Mouse (Mus musculus): ENCODE results near the gene Bri3. TPM values are rescaled to one million over a fixed set of nuclear protein-coding genes. Genes with fewer than 3 reads are reported as not detected.

Gene Bri3
- polyA plus RNA-seq, 2 experiments: 90.6 to 119 TPM

DNA sequence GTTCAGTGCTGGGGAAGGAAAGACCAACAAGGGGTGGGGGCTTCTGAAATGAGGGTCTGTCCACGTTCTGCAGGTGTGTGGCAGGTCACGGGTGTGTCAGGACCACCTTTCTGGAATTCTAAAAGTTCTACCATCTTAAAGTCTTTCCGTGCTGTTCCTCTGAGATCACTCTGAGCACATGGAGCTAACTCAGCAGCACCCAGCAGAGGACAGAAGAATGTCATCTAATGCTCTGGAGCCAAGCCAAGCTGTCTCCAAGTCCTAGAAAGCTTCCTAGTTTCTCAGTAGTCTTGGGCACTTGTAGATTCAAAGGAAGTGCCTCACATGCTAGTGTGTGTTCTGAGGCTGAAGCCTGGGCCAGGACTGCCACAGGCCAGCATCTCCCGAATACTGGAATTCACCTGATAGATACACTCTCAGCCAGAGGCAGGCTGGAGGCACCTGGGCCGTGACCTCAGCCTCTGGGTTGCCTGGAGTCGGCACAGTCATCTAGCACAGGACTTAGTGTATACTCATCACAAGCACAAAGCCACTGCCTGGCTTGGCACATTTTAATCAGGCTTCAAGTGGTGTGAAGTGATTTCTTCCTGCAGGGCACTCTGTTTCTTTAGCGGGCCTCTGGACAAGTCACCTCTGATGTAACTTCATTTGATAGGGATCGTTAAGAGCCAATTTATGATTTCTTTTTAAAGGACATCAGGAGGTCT lies 23.5 kb downstream of the Bri3 start:
- Histone ChIP-seq H3K4me2 (replicated peaks; ENCODE audit: low read depth, low read length, severe bottlenecking) (no peak overlapping the region), H3K4me1 (ENCODE audit: control insufficient read depth, insufficient read depth, low read length) (no peaks in the 10 kb centered on the region), H3K36me3 (ENCODE audit: control insufficient read depth, insufficient read depth, low read length) (peaks cover 57% of the 10 kb centered on the region), H3K4me3 (replicated peaks; ENCODE audit: low read length) (no peak overlapping the region), H3K9me3 (ENCODE audit: control insufficient read depth, low read length) (no peaks in the 10 kb centered on the region), H3K9ac (ENCODE audit: low read depth, low read length, severe bottlenecking) (no peak overlapping the region), H3K27me3 (ENCODE audit: control insufficient read depth, insufficient read depth, low read length) (no peaks in the 10 kb centered on the region), H3K27ac (replicated peaks; ENCODE audit: low read depth, low read length) (no peak overlapping the region)
- WGBS: 62% methylated on average over 8 of the region's 8 CpGs
- ATAC-seq (ENCODE audit: low FRiP score, low read depth): no peak
- no peak for TF ChIP-seq POLR2A (IDR thresholded peaks at IDR 0.05; ENCODE audit: borderline replicate concordance, extremely low read depth, insufficient read depth, insufficient read length)
- no peak for DNase-seq (ENCODE audit: low spot score)

DNA sequence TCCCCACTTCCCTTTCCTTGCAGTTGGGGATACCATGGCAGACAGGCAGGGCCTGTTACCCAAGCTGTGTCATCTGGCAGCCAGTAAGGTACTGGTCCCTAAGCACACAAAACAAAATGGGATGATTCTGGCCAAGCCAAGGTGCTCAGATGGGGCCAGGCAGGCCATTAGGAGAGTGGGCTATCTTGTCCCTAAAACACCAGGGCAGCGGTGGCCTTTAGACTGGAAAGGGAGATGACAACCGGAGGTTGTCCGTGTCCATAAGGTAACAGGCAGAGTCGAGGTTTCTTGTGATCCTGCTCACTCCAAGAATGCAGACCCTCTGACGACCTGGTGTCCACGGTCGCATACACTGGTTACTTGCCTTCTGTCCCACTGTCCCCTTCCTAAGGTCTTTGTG lies 25.7 kb downstream of the Bri3 start:
- Histone ChIP-seq H3K27ac (replicated peaks; ENCODE audit: low read depth, low read length) (no peak overlapping the region), H3K4me3 (replicated peaks; ENCODE audit: low read length) (no peak overlapping the region), H3K36me3 (ENCODE audit: control insufficient read depth, insufficient read depth, low read length) (peaks cover 42% of the 10 kb centered on the region), H3K9me3 (ENCODE audit: control insufficient read depth, low read length) (no peaks in the 10 kb centered on the region), H3K4me2 (replicated peaks; ENCODE audit: low read depth, low read length, severe bottlenecking) (no peak overlapping the region), H3K9ac (ENCODE audit: low read depth, low read length, severe bottlenecking) (no peak overlapping the region), H3K27me3 (ENCODE audit: control insufficient read depth, insufficient read depth, low read length) (no peaks in the 10 kb centered on the region), H3K4me1 (ENCODE audit: control insufficient read depth, insufficient read depth, low read length) (no peaks in the 10 kb centered on the region)
- DNase-seq (ENCODE audit: low spot score) (no peak), ATAC-seq (ENCODE audit: low FRiP score, low read depth) (no peak)
- TF ChIP-seq POLR2A (IDR thresholded peaks at IDR 0.05; ENCODE audit: borderline replicate concordance, extremely low read depth, insufficient read depth, insufficient read length): no peak
- 91% methylated on average over 7 of the region's 7 CpGs for WGBS

DNA sequence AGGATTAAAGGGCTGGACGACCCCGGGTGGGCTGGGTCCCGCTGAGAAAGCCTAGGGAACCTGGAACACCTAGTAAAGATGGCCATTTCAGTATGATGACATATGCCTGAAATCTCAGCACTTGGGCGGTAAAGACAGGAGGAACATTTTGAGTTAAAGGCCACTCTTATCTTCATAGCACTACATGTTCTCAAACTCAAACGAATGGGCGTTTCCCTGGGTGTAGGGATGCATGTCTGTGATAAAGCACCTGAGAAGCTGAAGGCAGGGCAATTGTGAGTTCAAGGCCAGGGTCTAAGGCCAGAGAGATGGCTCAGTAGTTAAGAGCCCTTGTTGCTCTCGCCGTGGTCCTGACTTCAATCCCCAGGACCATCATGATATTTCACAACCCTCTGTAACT lies 26.2 kb downstream of the Bri3 start:
- no peak for DNase-seq (ENCODE audit: low spot score)
- Histone ChIP-seq H3K4me2 (replicated peaks; ENCODE audit: low read depth, low read length, severe bottlenecking) (no peak overlapping the region), H3K9ac (ENCODE audit: low read depth, low read length, severe bottlenecking) (no peak overlapping the region), H3K9me3 (ENCODE audit: control insufficient read depth, low read length) (no peaks in the 10 kb centered on the region), H3K36me3 (ENCODE audit: control insufficient read depth, insufficient read depth, low read length) (peaks cover 39% of the 10 kb centered on the region), H3K4me3 (replicated peaks; ENCODE audit: low read length) (no peak overlapping the region), H3K27ac (replicated peaks; ENCODE audit: low read depth, low read length) (no peak overlapping the region), H3K27me3 (ENCODE audit: control insufficient read depth, insufficient read depth, low read length) (no peaks in the 10 kb centered on the region), H3K4me1 (ENCODE audit: control insufficient read depth, insufficient read depth, low read length) (no peaks in the 10 kb centered on the region)
- WGBS: 90% methylated on average over 8 of the region's 8 CpGs
- no peak for TF ChIP-seq POLR2A (IDR thresholded peaks at IDR 0.05; ENCODE audit: borderline replicate concordance, extremely low read depth, insufficient read depth, insufficient read length)
- ATAC-seq (ENCODE audit: low FRiP score, low read depth): no peak

DNA sequence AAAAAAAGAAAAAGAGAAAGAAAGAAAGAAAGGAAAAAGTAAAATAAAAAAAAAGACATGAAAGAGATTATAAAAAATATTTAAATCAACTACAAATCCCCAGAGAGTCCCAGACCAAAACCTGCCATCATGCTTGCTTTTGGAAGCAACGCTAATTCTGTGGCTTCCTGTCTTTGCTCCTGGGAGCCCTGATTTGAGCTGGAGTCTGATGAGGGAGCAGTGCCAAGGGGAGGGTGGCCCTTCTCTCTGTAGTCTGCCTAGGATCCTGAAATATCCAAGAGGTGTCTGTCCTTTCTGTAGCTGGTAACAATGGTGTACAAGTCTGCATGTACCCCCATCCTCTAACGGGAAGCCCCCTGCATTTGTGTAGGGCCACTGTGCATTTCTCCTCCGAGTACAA lies 26.9 kb downstream of the Bri3 start:
- WGBS: 78% methylated on average over 3 of the region's 3 CpGs
- H3K9me3 ChIP-seq (ENCODE audit: control insufficient read depth, low read length): no peaks in the 10 kb centered on the region
- no peak for DNase-seq (ENCODE audit: low spot score)
- peaks cover 34% of the 10 kb centered on the region for H3K36me3 ChIP-seq (ENCODE audit: control insufficient read depth, insufficient read depth, low read length)
- no peak overlapping the region for H3K4me3 ChIP-seq (replicated peaks; ENCODE audit: low read length)
- no peak overlapping the region for H3K9ac ChIP-seq (ENCODE audit: low read depth, low read length, severe bottlenecking)
- no peak for TF ChIP-seq POLR2A (IDR thresholded peaks at IDR 0.05; ENCODE audit: borderline replicate concordance, extremely low read depth, insufficient read depth, insufficient read length)
- H3K4me1 ChIP-seq (ENCODE audit: control insufficient read depth, insufficient read depth, low read length): no peaks in the 10 kb centered on the region
- no peak overlapping the region for H3K4me2 ChIP-seq (replicated peaks; ENCODE audit: low read depth, low read length, severe bottlenecking)
- no peaks in the 10 kb centered on the region for H3K27me3 ChIP-seq (ENCODE audit: control insufficient read depth, insufficient read depth, low read length)
- no peak overlapping the region for H3K27ac ChIP-seq (replicated peaks; ENCODE audit: low read depth, low read length)
- ATAC-seq (ENCODE audit: low FRiP score, low read depth): no peak

DNA sequence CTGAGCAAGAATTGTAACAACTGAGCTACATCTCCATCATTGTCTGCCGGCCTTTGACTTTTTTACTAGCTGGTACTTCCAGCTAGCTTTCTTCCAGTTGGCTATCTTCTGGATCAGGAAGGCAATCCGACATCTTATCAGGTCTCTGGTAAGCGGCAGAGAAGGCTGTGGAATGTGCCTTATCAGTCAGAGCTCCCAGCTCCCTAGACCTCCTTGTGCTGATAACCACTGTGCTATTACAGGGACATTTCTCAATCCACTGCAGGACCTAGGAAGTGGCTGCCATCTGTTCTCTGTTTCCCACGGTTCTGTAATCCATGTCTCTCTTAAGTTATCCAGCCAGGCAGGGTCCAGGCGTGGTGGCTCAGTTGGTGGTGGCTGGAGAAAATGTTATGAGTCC lies 27.5 kb downstream of the Bri3 start:
- Histone ChIP-seq H3K27ac (replicated peaks; ENCODE audit: low read depth, low read length) (no peak overlapping the region), H3K4me2 (replicated peaks; ENCODE audit: low read depth, low read length, severe bottlenecking) (no peak overlapping the region), H3K9me3 (ENCODE audit: control insufficient read depth, low read length) (no peaks in the 10 kb centered on the region), H3K4me1 (ENCODE audit: control insufficient read depth, insufficient read depth, low read length) (no peaks in the 10 kb centered on the region), H3K36me3 (ENCODE audit: control insufficient read depth, insufficient read depth, low read length) (peaks cover 28% of the 10 kb centered on the region), H3K4me3 (replicated peaks; ENCODE audit: low read length) (no peak overlapping the region), H3K9ac (ENCODE audit: low read depth, low read length, severe bottlenecking) (no peak overlapping the region), H3K27me3 (ENCODE audit: control insufficient read depth, insufficient read depth, low read length) (no peaks in the 10 kb centered on the region)
- no peak for DNase-seq (ENCODE audit: low spot score)
- TF ChIP-seq POLR2A (IDR thresholded peaks at IDR 0.05; ENCODE audit: borderline replicate concordance, extremely low read depth, insufficient read depth, insufficient read length): no peak
- 50% methylated on average over 5 of the region's 5 CpGs for WGBS
- no peak for ATAC-seq (ENCODE audit: low FRiP score, low read depth)
